Mouse (Mus musculus): Measurements from ENCODE around the gene Crebl2.

DNA sequence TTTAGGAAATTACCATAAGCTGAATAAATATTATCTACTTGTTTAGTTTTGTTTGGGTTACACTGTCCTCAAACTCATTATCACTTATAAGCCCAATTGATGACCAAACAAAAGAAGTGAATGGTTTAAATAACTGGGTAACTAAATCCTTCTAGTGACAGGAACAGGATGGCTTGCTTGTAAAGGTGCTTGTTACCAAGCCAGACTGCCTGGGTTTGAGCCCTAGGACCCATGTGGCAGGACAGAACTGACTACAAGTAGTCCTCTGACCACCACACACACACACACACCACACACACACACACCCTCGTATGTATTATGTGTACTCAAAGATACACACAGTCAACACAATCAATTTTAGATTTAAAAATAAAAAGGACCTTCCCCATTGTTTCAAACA, 59.8 kb downstream of the Crebl2 start:
- TF ChIP-seq EP300 (IDR thresholded peaks at IDR 0.05) (no peak), CTCF (IDR thresholded peaks at IDR 0.05) (no peak)
